12 mouse cellular contexts compared by ENCODE assay signal in genomic region chr1:60935968-60936581, GRCm38 (mm10). TPM values are rescaled to one million over a fixed set of nuclear protein-coding genes. Genes with fewer than 3 reads are reported as not detected.
DNase-seq lines count a peak whose midpoint lies in the region; ATAC-seq lines count a peak whose summit lies in the region.
"Had no signal": no experiment of that assay in that cellular context is flagged by ENCODE, and none has a peak within 500 bp of the region (broad histone marks: within the 10 kb centered on the region; RNA-seq: fewer than 3 reads in every experiment).

No protein-coding gene starts in this region.

- H3K9me3 ChIP-seq in midbrain, embryonic 12.5 days = no peaks in the 10 kb centered on the region
- no peaks in the 10 kb centered on the region for H3K9me3 ChIP-seq in midbrain, embryonic 10.5 days (replicated peaks)
- H3K9me3 ChIP-seq in hindbrain, embryonic 16.5 days (ENCODE audit: control insufficient read depth, low read length) = no peaks in the 10 kb centered on the region

- H3K4me3 ChIP-seq in midbrain, embryonic 12.5 days = no peak overlapping the region
- H3K4me3 ChIP-seq in midbrain, embryonic 10.5 days = no peak overlapping the region
- H3K4me3 ChIP-seq in hindbrain, embryonic 16.5 days (ENCODE audit: low read length) = no peak overlapping the region

- H3K4me2 ChIP-seq in midbrain, embryonic 12.5 days (replicated peaks) = 0 out of 2 replicates have a peak overlapping the region, but pooled peaks have one; percentile 0
- peak overlapping the region; percentile 38 for H3K4me2 ChIP-seq in hindbrain, embryonic 16.5 days (ENCODE audit: low read length)

- no peak for ATAC-seq in midbrain, embryonic 12.5 days (ENCODE audit: low FRiP score, low read depth)
- ATAC-seq in hindbrain, embryonic 16.5 days = peak; percentile 87

- no peaks in the 10 kb centered on the region for H3K36me3 ChIP-seq in midbrain, embryonic 12.5 days
- H3K36me3 ChIP-seq in midbrain, embryonic 10.5 days = no peaks in the 10 kb centered on the region
- H3K36me3 ChIP-seq in hindbrain, embryonic 16.5 days (ENCODE audit: control insufficient read depth, insufficient read depth, low read length) = no peaks in the 10 kb centered on the region

- WGBS in midbrain, embryonic 12.5 days = 53% methylated on average over 8 of the region's 8 CpGs
- 70% methylated on average over 8 of the region's 8 CpGs for WGBS in midbrain, embryonic 10.5 days
- 38% methylated on average over 8 of the region's 8 CpGs for WGBS in hindbrain, embryonic 16.5 days

- H3K9ac ChIP-seq in midbrain, embryonic 12.5 days (replicated peaks) = no peak overlapping the region
- H3K9ac ChIP-seq in hindbrain, embryonic 16.5 days (ENCODE audit: low read depth, low read length) = no peak overlapping the region

- DNase-seq in midbrain, embryonic 10.5 days (ENCODE audit: low spot score) = no peak
- peak; percentile 38 for DNase-seq in gastrocnemius, postnatal 25 days
- DNase-seq in retina, adult 2 months (ENCODE audit: low read depth, low spot score) = peak; percentile 9
- no peak for DNase-seq in yolk sac, embryonic 10.5 days (ENCODE audit: low spot score)
- no peak for DNase-seq in lung, postnatal 36 days
- DNase-seq: adrenal gland, postnatal 36 days had no signal

- H3K27ac ChIP-seq in midbrain, embryonic 12.5 days (replicated peaks) = no peak overlapping the region
- no peak overlapping the region for H3K27ac ChIP-seq in midbrain, embryonic 10.5 days (replicated peaks)
- H3K27ac ChIP-seq in hindbrain, embryonic 16.5 days (ENCODE audit: low read depth, low read length) = 0 out of 2 replicates have a peak overlapping the region, but pooled peaks have one; percentile 12
- H3K27ac ChIP-seq: kidney, postnatal 0 days had no signal

- 0 out of 2 replicates have a peak, but pooled peaks cover 3% of the 10 kb centered on the region for H3K4me1 ChIP-seq in midbrain, embryonic 12.5 days
- H3K4me1 ChIP-seq in midbrain, embryonic 10.5 days = no peaks in the 10 kb centered on the region
- H3K4me1 ChIP-seq in hindbrain, embryonic 16.5 days (ENCODE audit: control insufficient read depth, insufficient read depth, low read depth, low read length) = peaks cover 3% of the 10 kb centered on the region; the same call in 1 of the 2 replicates

- no peaks in the 10 kb centered on the region for H3K27me3 ChIP-seq in midbrain, embryonic 12.5 days
- no peaks in the 10 kb centered on the region for H3K27me3 ChIP-seq in midbrain, embryonic 10.5 days (ENCODE audit: low read depth, poor library complexity, severe bottlenecking)
- H3K27me3 ChIP-seq in hindbrain, embryonic 16.5 days (replicated peaks; ENCODE audit: control insufficient read depth, insufficient read depth, low read length) = no peaks in the 10 kb centered on the region

RNA-seq across cellular contexts. Expression of gene Icos, which starts 41.7 kb away (rescaled TPM):
- 0.09 TPM in 1 of 2 replicates, not detected in the other for polyA plus RNA-seq in midbrain, embryonic 12.5 days (2016; fragmentation: Nextera tagmentation; extraction: Ambion mirVana)
- polyA plus RNA-seq in midbrain, embryonic 10.5 days (2016; fragmentation: Nextera tagmentation; extraction: Ambion mirVana) = 0.25 TPM in 1 of 2 replicates, not detected in the other
- total RNA-seq in gastrocnemius, postnatal 25 days (2021) = not detected
- polyA plus RNA-seq in hindbrain, embryonic 16.5 days (2015; fragmentation: Nextera tagmentation; extraction: Ambion mirVana) = 0.05 and 0.14 TPM in 2 replicates
- total RNA-seq: adrenal gland, postnatal 36 days had no signal

RNA-seq across cellular contexts. Expression of gene Ctla4, which starts 49.3 kb away (rescaled TPM):
- polyA plus RNA-seq in midbrain, embryonic 12.5 days (2016; fragmentation: Nextera tagmentation; extraction: Ambion mirVana) = not detected in 2 replicates
- polyA plus RNA-seq in midbrain, embryonic 10.5 days (2016; fragmentation: Nextera tagmentation; extraction: Ambion mirVana) = not detected in 2 replicates
- total RNA-seq in gastrocnemius, postnatal 25 days (2021) = not detected
- not detected in 2 replicates for polyA plus RNA-seq in hindbrain, embryonic 16.5 days (2015; fragmentation: Nextera tagmentation; extraction: Ambion mirVana)
- total RNA-seq: adrenal gland, postnatal 36 days; left cerebral cortex, postnatal 25 days had no signal
- polyA plus RNA-seq: frontal cortex, adult 2 months; kidney, postnatal 0 days; neural tube, embryonic 11.5 days had no signal

Comparison
In these comparisons a context has a peak if more than half of its experiments do, and no peak if none do; other contexts are left out.
1. DNase-seq: peak in gastrocnemius, postnatal 25 days (single experiment) and retina, adult 2 months (single experiment); none in midbrain, embryonic 10.5 days (single experiment), yolk sac, embryonic 10.5 days (single experiment) and lung, postnatal 36 days (single experiment).